Mouse (Mus musculus) ES-E14 (cell line): Measurements from ENCODE around the gene Usp7. TPM values are rescaled to one million over a fixed set of nuclear protein-coding genes. Genes with fewer than 3 reads are reported as not detected.
A peak's percentile ranks its signal among the peaks of the same experiment; 100 is the strongest.

ENCODE experiments used
- DNase-seq: peaks from one replicate; pipeline ENCODE4 v3.0.0-alpha.2; 2013; ENCODE audit warnings: low read depth, low spot score
- H3K27ac ChIP-seq: 2 replicates; pipeline ENCODE4 v1.5.1; 2012; ENCODE audit warnings: low read depth, mild to moderate bottlenecking, low read length, moderate library complexity, mixed read lengths; ENCODE audit not compliant: poor library complexity, insufficient read depth, severe bottlenecking
- H3K36me3 ChIP-seq: 2 replicates; pipeline ENCODE4 v1.6.1; 2012; ENCODE audit warnings: mild to moderate bottlenecking, low read length, moderate library complexity, mixed read lengths; ENCODE audit not compliant: control insufficient read depth, poor library complexity, insufficient read depth, severe bottlenecking
- H3K4me1 ChIP-seq, 2 experiments: fragments of 150-350 bp in 1 of 2; sonication (generic) in 1 of 2; 2 replicates each; pipeline ENCODE4 v1.6.1; 2012; ENCODE audit warnings: low read length in 2 of 2, mild to moderate bottlenecking in 1 of 2, mixed read lengths in 1 of 2; ENCODE audit not compliant: control insufficient read depth in 2 of 2, insufficient read depth in 2 of 2, poor library complexity in 1 of 2
- H3K4me3 ChIP-seq, 2 experiments: fragments of 150-350 bp in 1 of 2; sonication (generic) in 1 of 2; 2 replicates each; pipeline ENCODE4 v1.5.1; 2012; ENCODE audit warnings: low read length in 2 of 2, low read depth in 1 of 2, mild to moderate bottlenecking in 1 of 2, mixed read lengths in 1 of 2; ENCODE audit not compliant: insufficient read depth in 1 of 2, poor library complexity in 1 of 2, severe bottlenecking in 1 of 2
- H3K9ac ChIP-seq: 2 replicates; pipeline ENCODE4 v1.6.1; 2012; ENCODE audit warnings: low read depth, mild to moderate bottlenecking, low read length, mixed read lengths; ENCODE audit not compliant: poor library complexity, insufficient read depth, severe bottlenecking
- H3K9me3 ChIP-seq: fragments of 150-350 bp; sonication (generic); 2 replicates; pipeline ENCODE4 v1.6.1; 2012; ENCODE audit warnings: low read depth, mild to moderate bottlenecking, low read length; ENCODE audit not compliant: control insufficient read depth, insufficient read depth
- CHD2 ChIP-seq: IDR thresholded peaks from 2 replicates; pipeline ENCODE4 v1.6.1; 2014; ENCODE audit warnings: mild to moderate bottlenecking, low read depth, low read length, inconsistent platforms
- HCFC1 ChIP-seq: IDR thresholded peaks from 2 replicates; pipeline ENCODE4 v1.6.1; 2012; ENCODE audit warnings: low read length, inconsistent platforms, borderline replicate concordance; ENCODE audit not compliant: insufficient read depth
- MAFK ChIP-seq: IDR thresholded peaks from 2 replicates; pipeline ENCODE4 v1.6.1; 2014; ENCODE audit warnings: mild to moderate bottlenecking, low read depth, low read length, inconsistent platforms; ENCODE audit not compliant: insufficient read depth
- ZC3H11A ChIP-seq: IDR thresholded peaks from 2 replicates; pipeline ENCODE4 v1.6.1; 2012; ENCODE audit warnings: low read depth, mild to moderate bottlenecking, inconsistent platforms, low read length, borderline replicate concordance
- ZNF384 ChIP-seq: IDR thresholded peaks from 2 replicates; pipeline ENCODE4 v1.6.1; 2012; ENCODE audit warnings: low read depth, low read length, inconsistent platforms
- in situ Hi-C, 2 experiments: fragments of 600-800 bp; cut with MboI; formaldehyde crosslinking; loops; one replicate each; pipeline ENCODE4 v1.15.1; 2025; ENCODE audit warnings: low sequenced_read_pairs in 2 of 2, inconsistent platforms in 1 of 2; ENCODE audit not compliant: unreplicated experiment in 2 of 2
- total RNA-seq: library from RNA; depleted of rRNA; stranded (reverse); fragments of 300-350 nt; gene quantifications from 2 replicates; pipeline ENCODE4 v1.2.3, GENCODE M21; 2012

Usp7 gene
- total RNA-seq, 1 experiment = 242 TPM

DNA sequence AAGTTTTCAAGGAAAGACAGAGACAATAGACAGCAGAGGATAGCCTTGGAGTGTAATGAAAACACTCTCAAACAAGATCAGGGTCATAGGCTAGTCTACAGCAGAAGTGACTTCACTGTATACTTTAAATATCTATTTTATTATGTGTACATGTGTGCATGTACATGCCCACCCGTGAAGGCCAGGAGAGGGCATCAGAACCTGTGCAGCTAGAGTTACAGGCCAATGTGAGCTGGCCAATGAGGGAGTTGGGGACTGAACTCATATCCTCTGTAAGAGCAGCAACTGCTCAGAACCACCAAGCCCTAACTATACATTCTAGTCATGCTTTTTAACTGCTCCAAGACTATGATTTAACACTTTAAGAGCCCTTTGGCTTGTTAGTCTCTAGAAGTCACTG is 51.0 kb downstream of the Usp7 start:
- in situ Hi-C loops = no loop called here
- H3K36me3 ChIP-seq = peaks cover 13% of the 10 kb centered on the region
- H3K27ac ChIP-seq = no peak overlapping the region
- no peak overlapping the region for H3K9ac ChIP-seq
- DNase-seq = no peak
- H3K4me1 ChIP-seq = peaks cover 6% of the 10 kb centered on the region in 2 experiments; a peak in 1 of 4 replicates
- H3K9me3 ChIP-seq = no peaks in the 10 kb centered on the region
- H3K4me3 ChIP-seq = no peak overlapping the region
- no peak for TF ChIP-seq ZC3H11A
- no peak for TF ChIP-seq CHD2
- no peak for TF ChIP-seq HCFC1
- TF ChIP-seq MAFK = no peak
- no peak for TF ChIP-seq ZNF384

DNA sequence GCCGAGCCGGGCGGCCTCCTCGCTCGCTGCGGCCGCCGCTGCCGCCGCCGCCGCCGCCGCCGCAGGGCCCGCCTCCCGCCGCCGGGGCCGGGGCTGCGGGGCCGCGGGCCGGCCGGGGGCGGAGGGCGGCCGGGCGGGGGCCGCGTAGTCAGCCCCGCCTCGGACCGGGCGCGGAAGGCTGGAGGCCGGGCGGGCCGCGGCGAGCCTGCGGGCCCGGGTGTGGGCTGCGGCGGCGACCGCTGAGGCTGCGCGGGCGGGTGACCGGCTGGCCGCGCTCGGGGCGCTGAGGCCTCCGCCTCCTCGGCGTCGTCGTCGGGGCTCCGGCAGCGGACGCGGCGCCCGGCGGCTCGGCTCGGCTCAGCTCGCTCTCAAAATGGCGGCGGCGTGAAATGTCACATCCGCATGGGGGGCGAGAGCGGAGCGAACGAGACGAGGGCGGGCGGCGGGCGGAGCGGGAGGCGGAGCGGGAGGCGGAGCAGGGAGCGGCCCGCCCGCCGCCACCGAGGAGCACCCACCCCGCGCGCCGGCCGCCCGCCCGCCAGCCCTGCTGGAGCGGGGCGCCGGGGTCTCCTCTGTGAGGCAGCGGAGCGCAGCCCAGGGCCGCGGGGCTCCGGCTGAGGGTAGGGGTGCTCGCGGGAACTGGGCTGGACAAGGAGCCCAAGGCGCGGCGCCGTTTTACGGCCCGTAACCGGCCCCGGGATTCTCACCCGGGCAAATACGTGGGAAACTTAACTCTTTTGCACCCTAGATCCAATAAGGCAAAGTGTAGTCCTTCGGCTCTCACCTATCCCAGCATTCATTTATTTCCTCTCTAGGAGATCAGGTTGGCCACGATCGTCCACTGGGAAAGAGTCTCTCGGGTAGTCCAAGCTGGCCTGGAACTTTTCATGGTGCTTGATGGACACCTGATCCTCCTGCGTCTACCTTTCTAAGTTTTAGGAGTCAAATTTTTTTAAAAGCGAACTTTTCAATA is 53.3 kb downstream of the Usp7 start:
- DNase-seq = no peak
- Histone ChIP-seq H3K36me3 (peaks cover 18% of the 10 kb centered on the region), H3K27ac (peak overlapping the region; percentile 94), H3K4me3 (peak overlapping the region; percentile 80 to 99), H3K4me1 (peaks cover 2 to 14% of the 10 kb centered on the region in 2 experiments; a peak in 1 of 4 replicates), H3K9me3 (no peaks in the 10 kb centered on the region), H3K9ac (peak overlapping the region; percentile 98)
- in situ Hi-C loops = no loop called here
- TF ChIP-seq HCFC1 (no peak), ZNF384 (no peak), CHD2 (no peak), ZC3H11A (no peak), MAFK (no peak)

DNA sequence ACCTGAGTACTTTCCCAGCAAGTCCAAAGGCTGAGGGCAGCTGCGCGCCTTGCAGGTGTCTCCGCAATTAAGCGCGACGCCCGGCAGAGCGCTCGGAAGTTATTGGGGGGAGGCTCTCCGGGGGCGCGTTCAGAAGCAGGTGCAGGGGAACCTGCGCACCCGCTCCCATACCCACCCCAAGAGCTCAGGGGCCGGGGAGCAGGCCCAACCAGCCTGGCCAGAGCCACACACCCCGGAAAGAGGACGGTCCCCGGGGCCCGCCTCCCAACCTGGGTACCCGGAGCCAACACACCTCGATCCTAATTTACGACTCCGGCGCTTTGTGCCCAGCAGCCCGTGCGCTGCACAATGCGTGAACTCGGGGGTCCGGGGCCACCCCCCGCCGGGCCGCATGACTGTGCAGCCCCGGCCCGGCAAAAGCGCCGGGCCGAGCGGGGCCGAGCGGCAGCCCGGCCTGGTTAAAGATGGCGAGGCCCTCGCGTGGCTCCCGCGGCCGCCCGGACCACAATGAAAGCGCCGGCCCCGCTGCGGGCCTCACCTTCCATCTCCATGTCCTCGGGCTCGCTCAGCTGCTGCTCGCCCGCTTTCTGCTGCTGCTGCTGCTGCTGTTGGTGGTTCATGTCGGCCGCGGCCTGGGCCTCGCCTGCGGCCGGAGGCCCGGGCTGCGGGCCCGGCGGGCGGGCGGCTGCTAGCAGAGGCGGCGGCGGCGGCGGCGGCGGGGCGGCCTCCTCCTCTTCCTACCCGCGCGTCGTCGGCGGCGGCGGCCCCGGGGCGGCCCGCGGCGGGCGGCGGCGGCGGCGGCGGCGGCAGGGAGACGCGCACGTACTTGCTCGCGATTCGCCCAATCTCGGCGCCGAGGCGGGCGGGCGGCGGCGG is 54.2 kb downstream of the Usp7 start:
- Histone ChIP-seq H3K9me3 (no peaks in the 10 kb centered on the region), H3K27ac (peak overlapping the region; percentile 94), H3K36me3 (peaks cover 20% of the 10 kb centered on the region), H3K4me3 (peak overlapping the region; percentile 80 to 99), H3K9ac (peak overlapping the region; percentile 98), H3K4me1 (peaks cover 2 to 14% of the 10 kb centered on the region in 2 experiments; a peak in 1 of 4 replicates)
- no peak for TF ChIP-seq HCFC1
- TF ChIP-seq MAFK = no peak
- TF ChIP-seq ZNF384 = no peak
- TF ChIP-seq ZC3H11A = no peak
- no peak for TF ChIP-seq CHD2
- in situ Hi-C loops = no loop called here
- DNase-seq = no peak

DNA sequence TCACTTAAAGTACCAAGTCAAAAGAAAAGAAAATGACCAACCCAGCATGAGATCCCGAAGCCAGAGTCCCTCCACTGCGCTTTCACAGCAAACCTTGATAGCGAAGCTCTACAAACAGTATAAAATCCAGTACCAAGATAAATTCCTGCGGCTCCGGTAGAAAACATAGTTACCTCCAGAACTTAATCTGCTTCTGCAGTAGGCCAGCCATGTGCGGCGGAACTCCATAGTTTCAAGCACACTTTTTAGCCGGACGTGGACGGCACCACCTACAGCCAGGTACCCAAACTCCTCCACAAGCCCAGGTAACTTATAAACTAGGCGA is 54.8 kb downstream of the Usp7 start:
- DNase-seq = no peak
- Histone ChIP-seq H3K9me3 (no peaks in the 10 kb centered on the region), H3K4me1 (peaks cover 2 to 16% of the 10 kb centered on the region in 2 experiments; a peak in 1 of 4 replicates), H3K9ac (peak overlapping the region; percentile 98), H3K4me3 (peak overlapping the region; percentile 80 to 99), H3K36me3 (peaks cover 19% of the 10 kb centered on the region), H3K27ac (peak overlapping the region; percentile 94; the same call in 1 of the 2 replicates)
- TF ChIP-seq CHD2 (no peak), ZC3H11A (no peak), ZNF384 (no peak), HCFC1 (no peak), MAFK (no peak)
- in situ Hi-C loops = no loop called here
